Mouse (Mus musculus): ENCODE measurements around the gene Fhad1. TPM values are rescaled to one million over a fixed set of nuclear protein-coding genes. Genes with fewer than 3 reads are reported as not detected.

The Fhad1 gene
- polyA plus RNA-seq, 1 experiment: 2.1 TPM

DNA sequence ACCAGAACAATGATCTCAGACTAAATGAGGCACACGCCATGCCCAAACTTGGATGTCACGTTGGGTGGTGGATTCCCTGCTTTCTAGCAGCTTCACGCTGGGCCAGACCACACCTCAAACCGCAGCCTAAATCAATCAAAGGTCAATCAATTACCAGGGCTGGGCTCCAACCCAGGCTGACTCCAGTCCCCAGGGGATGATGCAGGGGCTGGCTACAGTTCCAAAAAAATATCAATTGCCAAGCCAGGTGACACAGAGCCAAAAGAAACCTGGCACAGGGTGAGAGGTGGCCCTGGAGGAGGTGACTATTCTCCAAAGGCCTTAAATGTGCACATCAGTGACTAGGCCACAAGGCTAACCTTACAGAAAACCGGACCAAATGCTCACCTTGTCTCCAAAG, 149.3 kb downstream of the Fhad1 start:
- Histone ChIP-seq H3K4me1 (ENCODE audit: control insufficient read depth, insufficient read depth, low read length) (peaks cover 7% of the 10 kb centered on the region), H3K36me3 (ENCODE audit: control insufficient read depth, insufficient read depth, low read length, poor library complexity, severe bottlenecking) (no peaks in the 10 kb centered on the region), H3K9ac (ENCODE audit: low read depth, poor library complexity, severe bottlenecking) (no peak overlapping the region), H3K4me3 (ENCODE audit: low read depth, low read length) (no peak overlapping the region), H3K9me3 (replicated peaks; ENCODE audit: control insufficient read depth, insufficient read depth, low read length, poor library complexity, severe bottlenecking) (no peaks in the 10 kb centered on the region), H3K27me3 (ENCODE audit: control insufficient read depth, insufficient read depth, low read length, poor library complexity, severe bottlenecking) (no peaks in the 10 kb centered on the region), H3K27ac (ENCODE audit: insufficient read depth, low read length) (no peak overlapping the region)
- TF ChIP-seq EP300 (IDR thresholded peaks at IDR 0.05; ENCODE audit: insufficient read depth, low read depth, low read length) (no peak), CTCF (IDR thresholded peaks at IDR 0.05; ENCODE audit: low read depth, low read length) (no peak), POLR2A (IDR thresholded peaks at IDR 0.05; ENCODE audit: insufficient read depth, low read length) (no peak)

GRCm38 (mm10) chr4:141865006-141865405, 149.9 kb downstream of the Fhad1 start:
- Histone ChIP-seq H3K36me3 (ENCODE audit: control insufficient read depth, insufficient read depth, low read length, poor library complexity, severe bottlenecking) (no peaks in the 10 kb centered on the region), H3K9ac (ENCODE audit: low read depth, poor library complexity, severe bottlenecking) (no peak overlapping the region), H3K4me3 (ENCODE audit: low read depth, low read length) (no peak overlapping the region), H3K27me3 (ENCODE audit: control insufficient read depth, insufficient read depth, low read length, poor library complexity, severe bottlenecking) (no peaks in the 10 kb centered on the region), H3K27ac (ENCODE audit: insufficient read depth, low read length) (no peak overlapping the region), H3K9me3 (replicated peaks; ENCODE audit: control insufficient read depth, insufficient read depth, low read length, poor library complexity, severe bottlenecking) (no peaks in the 10 kb centered on the region), H3K4me1 (ENCODE audit: control insufficient read depth, insufficient read depth, low read length) (peaks cover 7% of the 10 kb centered on the region)
- TF ChIP-seq POLR2A (IDR thresholded peaks at IDR 0.05; ENCODE audit: insufficient read depth, low read length) (no peak), EP300 (IDR thresholded peaks at IDR 0.05; ENCODE audit: insufficient read depth, low read depth, low read length) (no peak), CTCF (IDR thresholded peaks at IDR 0.05; ENCODE audit: low read depth, low read length) (no peak)

DNA sequence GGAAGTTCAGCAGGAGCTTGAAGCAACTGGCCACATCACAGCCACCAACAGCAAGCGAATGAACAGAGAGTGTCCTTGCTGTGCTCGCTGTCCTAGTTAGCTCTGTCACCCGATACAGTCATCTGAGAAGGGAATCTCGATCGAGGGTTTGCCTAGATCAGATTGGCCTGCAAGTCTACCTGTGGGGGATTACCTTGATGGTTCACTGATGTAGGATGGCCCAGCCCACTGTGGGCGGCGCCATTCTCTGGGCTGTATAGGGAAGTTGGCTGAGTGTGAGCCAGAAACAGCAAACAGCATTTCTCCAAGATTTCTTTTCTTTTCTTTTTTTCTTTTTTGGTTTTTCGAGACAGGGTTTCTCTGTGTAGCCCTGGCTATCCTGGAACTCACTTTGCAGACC, 150.4 kb downstream of the Fhad1 start:
- TF ChIP-seq CTCF (IDR thresholded peaks at IDR 0.05; ENCODE audit: low read depth, low read length): no peak
- no peak for TF ChIP-seq POLR2A (IDR thresholded peaks at IDR 0.05; ENCODE audit: insufficient read depth, low read length)
- no peak for TF ChIP-seq EP300 (IDR thresholded peaks at IDR 0.05; ENCODE audit: insufficient read depth, low read depth, low read length)
- Histone ChIP-seq H3K4me3 (ENCODE audit: low read depth, low read length) (no peak overlapping the region), H3K36me3 (ENCODE audit: control insufficient read depth, insufficient read depth, low read length, poor library complexity, severe bottlenecking) (no peaks in the 10 kb centered on the region), H3K27ac (ENCODE audit: insufficient read depth, low read length) (no peak overlapping the region), H3K9ac (ENCODE audit: low read depth, poor library complexity, severe bottlenecking) (no peak overlapping the region), H3K27me3 (ENCODE audit: control insufficient read depth, insufficient read depth, low read length, poor library complexity, severe bottlenecking) (no peaks in the 10 kb centered on the region), H3K4me1 (ENCODE audit: control insufficient read depth, insufficient read depth, low read length) (peaks cover 7% of the 10 kb centered on the region), H3K9me3 (replicated peaks; ENCODE audit: control insufficient read depth, insufficient read depth, low read length, poor library complexity, severe bottlenecking) (no peaks in the 10 kb centered on the region)

- H3K27me3 ChIP-seq (ENCODE audit: control insufficient read depth, insufficient read depth, low read length, poor library complexity, severe bottlenecking): no peaks in the 10 kb centered on the region
- peaks cover 7% of the 10 kb centered on the region for H3K4me1 ChIP-seq (ENCODE audit: control insufficient read depth, insufficient read depth, low read length)
- no peaks in the 10 kb centered on the region for H3K36me3 ChIP-seq (ENCODE audit: control insufficient read depth, insufficient read depth, low read length, poor library complexity, severe bottlenecking)
- no peak for TF ChIP-seq CTCF (IDR thresholded peaks at IDR 0.05; ENCODE audit: low read depth, low read length)
- H3K9ac ChIP-seq (ENCODE audit: low read depth, poor library complexity, severe bottlenecking): no peak overlapping the region
- H3K4me3 ChIP-seq (ENCODE audit: low read depth, low read length): no peak overlapping the region
- no peak overlapping the region for H3K27ac ChIP-seq (ENCODE audit: insufficient read depth, low read length)
- H3K9me3 ChIP-seq (replicated peaks; ENCODE audit: control insufficient read depth, insufficient read depth, low read length, poor library complexity, severe bottlenecking): no peaks in the 10 kb centered on the region
Measured at GRCm38 (mm10) chr4:141863726-141864280, 151.1 kb downstream of the Fhad1 start.

DNA sequence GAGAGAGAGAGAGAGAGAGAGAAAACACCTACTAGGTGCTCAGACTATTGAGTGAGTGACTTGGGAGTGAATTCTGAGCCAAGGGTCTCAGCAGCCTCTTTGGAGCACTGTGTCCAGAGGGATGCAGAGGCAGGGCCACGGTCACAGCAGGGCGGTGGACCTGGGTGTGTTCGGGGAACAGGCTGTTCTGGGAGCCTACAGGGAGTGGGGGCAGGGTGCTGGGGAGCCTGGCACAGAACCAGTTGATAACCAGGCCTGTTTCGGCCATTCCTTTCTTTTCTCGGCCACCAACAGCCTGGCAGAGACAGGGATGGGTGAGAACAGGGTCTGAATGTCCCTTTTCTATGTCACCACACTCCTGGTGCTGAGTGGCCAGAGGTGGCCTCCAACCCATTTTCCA, 152.0 kb downstream of the Fhad1 start:
- Histone ChIP-seq H3K27ac (ENCODE audit: insufficient read depth, low read length) (no peak overlapping the region), H3K27me3 (ENCODE audit: control insufficient read depth, insufficient read depth, low read length, poor library complexity, severe bottlenecking) (no peaks in the 10 kb centered on the region), H3K9me3 (replicated peaks; ENCODE audit: control insufficient read depth, insufficient read depth, low read length, poor library complexity, severe bottlenecking) (no peaks in the 10 kb centered on the region), H3K36me3 (ENCODE audit: control insufficient read depth, insufficient read depth, low read length, poor library complexity, severe bottlenecking) (no peaks in the 10 kb centered on the region), H3K9ac (ENCODE audit: low read depth, poor library complexity, severe bottlenecking) (no peak overlapping the region), H3K4me3 (ENCODE audit: low read depth, low read length) (no peak overlapping the region), H3K4me1 (ENCODE audit: control insufficient read depth, insufficient read depth, low read length) (peaks cover 7% of the 10 kb centered on the region)
- TF ChIP-seq EP300 (IDR thresholded peaks at IDR 0.05; ENCODE audit: insufficient read depth, low read depth, low read length) (no peak), CTCF (IDR thresholded peaks at IDR 0.05; ENCODE audit: low read depth, low read length) (no peak), POLR2A (IDR thresholded peaks at IDR 0.05; ENCODE audit: insufficient read depth, low read length) (no peak)

GRCm38 (mm10) chr4:141861591-141862295, 153.1 kb downstream of the Fhad1 start:
- Histone ChIP-seq H3K36me3 (ENCODE audit: control insufficient read depth, insufficient read depth, low read length, poor library complexity, severe bottlenecking) (no peaks in the 10 kb centered on the region), H3K9me3 (replicated peaks; ENCODE audit: control insufficient read depth, insufficient read depth, low read length, poor library complexity, severe bottlenecking) (no peaks in the 10 kb centered on the region), H3K9ac (ENCODE audit: low read depth, poor library complexity, severe bottlenecking) (no peak overlapping the region), H3K27ac (ENCODE audit: insufficient read depth, low read length) (no peak overlapping the region), H3K4me3 (ENCODE audit: low read depth, low read length) (no peak overlapping the region), H3K27me3 (ENCODE audit: control insufficient read depth, insufficient read depth, low read length, poor library complexity, severe bottlenecking) (no peaks in the 10 kb centered on the region), H3K4me1 (ENCODE audit: control insufficient read depth, insufficient read depth, low read length) (peaks cover under 1% of the 10 kb centered on the region)
- TF ChIP-seq EP300 (IDR thresholded peaks at IDR 0.05; ENCODE audit: insufficient read depth, low read depth, low read length): no peak
- TF ChIP-seq POLR2A (IDR thresholded peaks at IDR 0.05; ENCODE audit: insufficient read depth, low read length): no peak

Measured in ES-Bruce4 (cell line).